Mouse (Mus musculus) E14TG2a.4 (cell line): Measurements from ENCODE around the gene Mettl7a1.

Source experiments
- CTCF ChIP-seq: conservative IDR thresholded peaks from 2 replicates; pipeline ENCODE4 v1.5.1; 2014; ENCODE audit warnings: low read length
- NANOG ChIP-seq: IDR thresholded peaks from 2 replicates; pipeline ENCODE4 v1.6.1; 2014; ENCODE audit warnings: borderline replicate concordance, low read length, mixed read lengths
- POU5F1 ChIP-seq: IDR thresholded peaks from 2 replicates; pipeline ENCODE4 v1.6.1; 2014; ENCODE audit warnings: low read length, borderline replicate concordance

DNA sequence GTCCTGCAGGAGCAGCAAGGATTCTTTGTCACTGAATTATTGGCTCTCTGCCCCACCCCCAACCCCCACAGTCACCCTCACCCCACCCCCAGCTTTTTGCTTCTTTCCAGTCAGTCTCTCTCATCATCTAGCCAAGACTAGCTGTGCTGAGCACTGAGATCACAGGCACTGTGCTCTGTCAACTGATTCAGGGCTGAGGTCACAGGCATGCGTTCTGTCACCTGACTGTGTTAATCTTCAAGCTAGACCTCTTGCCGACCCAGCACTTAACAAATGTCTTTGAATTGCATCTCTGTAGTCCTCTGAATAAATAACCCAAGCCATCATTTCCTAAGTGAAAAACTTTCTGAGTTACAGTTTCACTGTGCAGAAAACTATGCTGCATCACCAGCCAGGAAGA is 45.6 kb downstream of the Mettl7a1 start:
- TF ChIP-seq CTCF (no peak), POU5F1 (no peak), NANOG (no peak)
